Mouse (Mus musculus) spleen, adult 2 months (tissue): ENCODE data around the gene Tmem54.

Experiments used
- CTCF ChIP-seq: fragments of 200-500 bp; IDR thresholded peaks from 2 replicates; pipeline ENCODE4 v1.5.1; 2011; ENCODE audit warnings: mild to moderate bottlenecking, inconsistent platforms; ENCODE audit not compliant: insufficient read depth, insufficient read length, insufficient replicate concordance; ENCODE audit errors: extremely low read depth
- POLR2A ChIP-seq: fragments of 200-500 bp; IDR thresholded peaks from 2 replicates; pipeline ENCODE4 v1.6.1; 2011; ENCODE audit warnings: low read depth, low read length, inconsistent platforms

DNA sequence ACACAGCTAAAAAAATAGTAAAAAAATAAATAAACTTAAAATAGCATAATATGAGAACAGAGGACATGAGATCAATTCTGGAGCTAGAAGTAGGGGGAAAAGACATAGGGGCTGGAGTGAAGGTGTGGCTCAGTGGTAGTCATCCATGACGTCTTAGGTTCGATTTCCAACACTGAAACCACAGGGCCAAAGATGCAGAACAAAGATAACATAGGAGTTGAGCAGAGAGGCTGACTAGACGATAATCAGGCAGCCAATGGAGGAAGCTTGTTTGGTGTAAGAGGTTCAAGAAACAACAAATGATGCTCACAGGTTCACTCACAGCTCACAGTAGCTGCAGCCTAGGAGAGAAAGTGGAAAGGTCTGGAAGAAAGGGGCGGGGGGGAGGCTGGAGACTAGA, 35.5 kb downstream of the Tmem54 start:
- TF ChIP-seq CTCF (no peak), POLR2A (no peak)
